Mouse (Mus musculus) lung, adult 2 months (tissue): ENCODE results near the gene Enoph1.

Experiments
- CTCF ChIP-seq: fragments of 200-500 bp; IDR thresholded peaks from 2 replicates; pipeline ENCODE4 v1.5.1; 2011; ENCODE audit warnings: mild to moderate bottlenecking, low read length, control low read depth; ENCODE audit not compliant: insufficient read depth
- POLR2A ChIP-seq: fragments of 200-500 bp; IDR thresholded peaks from 2 replicates; pipeline ENCODE4 v1.6.1; 2011; ENCODE audit warnings: low read depth, mild to moderate bottlenecking, control low read depth, low read length, borderline replicate concordance; ENCODE audit errors: extremely low read depth

DNA sequence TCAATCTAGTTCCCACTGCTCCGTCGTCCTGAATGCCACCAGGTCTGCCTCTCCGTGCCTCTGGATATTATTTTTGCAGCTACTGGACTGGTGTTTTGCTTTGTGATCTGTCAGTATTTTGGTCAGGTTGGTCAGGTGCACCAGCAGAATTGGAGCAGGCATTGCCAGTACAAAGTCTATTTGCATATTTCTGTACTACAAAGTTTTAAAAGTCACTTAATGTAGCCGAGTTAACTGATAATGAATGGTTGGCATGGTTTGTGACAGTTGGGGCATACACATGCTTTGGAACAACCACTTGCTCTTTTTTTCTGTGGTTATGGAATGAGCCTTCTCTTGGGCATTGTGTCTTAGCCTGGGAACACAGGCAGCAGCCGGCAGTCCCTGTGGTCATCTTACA lies 4.8 kb downstream of the Enoph1 start:
- TF ChIP-seq CTCF (no peak), POLR2A (no peak)
